Mouse (Mus musculus): ENCODE data around the gene Prp2.
"Not testable (repeated sequence)": the region's sequence is repeated elsewhere in the genome, so short reads cannot be mapped to it uniquely, and the experiment has no call there.

Gene Prp2

GRCm38 (mm10) chr6:132595613-132596012 is at the start of gene Prp2:
Gene Prp2 (plus strand): TSS chr6:132595913.
- DNase-seq = not testable (repeated sequence)

- not testable (repeated sequence) for DNase-seq
These were observed 26.2 kb upstream of the Prp2 start, which contains the start of gene Prh1 for GRCm38 (mm10) chr6:132569509-132569908. Gene Prh1 (plus strand): TSS chr6:132569809.

- DNase-seq = no peak
These were observed 53.7 kb downstream of the Prp2 start for GRCm38 (mm10) chr6:132649399-132649798.
